Mouse (Mus musculus) CD8-positive naive resting alpha-beta T cell, adult 2 months (primary cell): Measurements from ENCODE around the gene Smarcc1.
A peak's percentile ranks its signal among the peaks of the same experiment; 100 is the strongest.
"Not testable (repeated sequence)": the region's sequence is repeated elsewhere in the genome, so short reads cannot be mapped to it uniquely, and the experiment has no call there.

Experiments
- DNase-seq, 2 experiments: peaks; one replicate each; pipeline ENCODE4 v3.0.0; 2022; ENCODE audit warnings: low read depth in 2 of 2, low spot score in 2 of 2

The Smarcc1 gene

DNA sequence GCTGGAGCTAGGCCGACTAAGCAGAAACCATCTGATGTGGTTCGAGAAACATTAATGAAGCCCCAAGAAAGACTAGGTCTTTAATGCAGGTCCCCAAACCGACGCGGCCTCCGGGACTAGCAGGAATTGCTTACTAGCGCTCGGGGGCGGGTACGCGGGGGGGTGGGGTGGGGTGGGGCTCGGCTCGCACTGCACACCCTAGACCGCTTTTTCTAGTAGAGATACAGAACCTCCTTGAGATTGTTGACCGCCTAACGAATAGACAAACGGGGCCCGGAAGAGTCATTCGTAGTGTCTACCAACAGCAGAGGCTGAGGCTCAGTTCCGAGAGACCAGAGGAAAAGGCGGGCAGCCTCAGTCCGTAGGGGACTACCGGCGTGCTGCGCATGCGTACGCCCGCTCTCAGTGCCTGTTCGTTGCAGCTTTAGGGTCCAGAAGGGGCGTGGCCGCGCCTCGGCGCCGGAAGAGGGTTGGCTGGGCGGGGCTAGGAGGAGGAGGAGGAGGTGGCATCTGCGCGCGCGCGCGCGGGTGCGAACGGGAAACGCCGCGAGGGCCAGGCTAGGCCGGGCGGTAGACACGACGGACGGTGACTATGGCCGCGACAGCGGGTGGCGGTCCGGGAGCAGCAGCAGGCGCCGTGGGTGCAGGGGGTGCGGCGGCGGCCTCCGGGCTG lies 14.2 kb downstream of the Smarcc1 start:
- DNase-seq, result peak; percentile 97 to 98

DNA sequence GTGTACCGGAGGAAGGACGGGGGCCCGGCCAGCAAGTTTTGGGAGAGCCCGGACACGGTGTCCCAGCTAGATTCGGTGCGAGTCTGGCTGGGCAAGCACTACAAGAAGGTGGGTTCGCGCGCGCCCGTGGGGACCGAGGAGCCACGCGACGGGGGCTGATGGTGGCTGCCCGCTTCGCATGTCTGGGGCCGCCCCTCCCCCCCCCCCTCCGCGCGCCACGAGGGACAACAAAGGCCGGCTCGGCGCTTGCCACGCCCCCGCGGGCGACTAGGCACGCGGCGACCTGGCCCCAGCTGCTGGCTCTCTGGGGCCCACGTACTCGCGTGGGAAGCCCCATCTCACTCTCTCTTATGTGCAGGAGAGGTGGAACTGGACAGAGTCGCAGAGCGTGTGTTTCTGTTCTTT lies 14.7 kb downstream of the Smarcc1 start:
- DNase-seq, result peak in 1 of 2 experiments; percentile 32

DNA sequence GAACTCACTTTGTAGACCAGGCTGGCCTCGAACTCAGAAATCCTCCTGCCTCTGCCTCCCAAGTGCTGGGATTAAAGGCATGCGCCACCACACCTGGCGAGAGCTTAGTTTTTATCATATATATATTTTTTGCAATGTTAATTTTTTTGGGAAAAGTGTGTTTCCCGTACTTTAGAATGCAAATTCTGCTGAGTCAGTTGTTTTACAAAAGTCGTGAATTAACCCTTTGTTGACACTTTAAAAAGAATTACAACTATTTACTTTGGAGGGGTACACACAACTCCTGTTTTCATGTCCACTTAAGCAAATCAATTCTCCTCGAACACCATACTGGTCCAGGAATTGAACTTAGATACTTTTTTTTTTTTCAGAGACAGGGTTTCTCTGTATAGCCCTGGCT lies 15.4 kb downstream of the Smarcc1 start:
- no peak for DNase-seq

DNA sequence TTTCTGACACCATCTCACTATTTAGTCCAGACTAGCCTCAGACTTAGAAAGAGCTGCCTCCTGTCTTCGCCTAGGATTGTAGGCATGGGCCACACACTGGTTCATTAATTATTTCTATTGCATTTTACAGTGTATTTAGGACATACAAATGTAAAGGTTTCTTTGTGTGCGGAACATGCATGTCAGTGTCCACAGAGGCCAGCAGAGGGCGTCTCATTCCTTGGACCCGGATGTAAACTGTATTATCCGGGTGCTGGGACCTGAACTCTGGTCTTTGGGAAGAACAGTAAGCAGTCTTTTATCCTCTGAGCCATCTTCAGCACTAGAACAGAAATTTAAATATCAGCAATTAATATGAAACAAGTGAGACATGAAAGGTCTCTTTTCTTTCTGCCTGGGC lies 16.7 kb downstream of the Smarcc1 start:
- DNase-seq, result no peak

DNA sequence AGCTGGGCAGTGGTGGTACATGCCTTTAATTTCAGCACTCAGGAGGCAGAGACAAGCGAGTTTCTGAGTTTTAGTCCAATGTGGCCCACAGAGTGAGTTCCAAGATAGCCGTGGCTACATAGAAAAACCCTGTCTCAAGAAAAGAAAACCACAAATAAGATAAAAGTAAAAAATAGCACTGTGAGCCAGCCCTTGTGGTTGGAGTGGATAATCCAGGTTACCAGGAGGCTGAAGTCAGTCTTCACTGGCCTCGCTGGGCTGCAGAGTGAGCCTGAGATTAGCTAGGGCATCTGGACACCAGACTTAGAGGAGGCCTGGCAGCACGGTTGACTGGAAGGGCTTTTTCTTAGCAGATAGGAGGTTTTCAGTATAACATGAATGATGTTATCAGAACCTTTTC lies 21.6 kb downstream of the Smarcc1 start:
- DNase-seq, result no peak

DNA sequence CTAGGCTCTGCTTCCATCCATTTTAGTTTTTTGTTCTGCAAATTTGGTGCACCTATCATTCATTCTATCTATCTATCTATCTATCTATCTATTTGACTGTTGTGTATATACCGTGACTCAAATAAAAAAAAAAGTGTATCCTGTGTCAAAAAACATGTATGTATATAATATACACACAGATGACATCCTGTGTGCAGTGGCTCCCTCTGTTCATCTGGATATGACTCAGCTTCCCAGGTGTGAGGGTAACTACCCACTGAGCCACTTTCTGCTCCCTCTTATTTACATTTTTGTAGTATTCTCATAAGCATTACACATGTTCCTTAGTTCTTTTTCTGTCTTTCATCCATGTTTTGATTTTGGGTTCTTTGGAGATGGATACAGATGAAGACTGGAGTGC lies 24.6 kb downstream of the Smarcc1 start:
- no peak for DNase-seq

DNA sequence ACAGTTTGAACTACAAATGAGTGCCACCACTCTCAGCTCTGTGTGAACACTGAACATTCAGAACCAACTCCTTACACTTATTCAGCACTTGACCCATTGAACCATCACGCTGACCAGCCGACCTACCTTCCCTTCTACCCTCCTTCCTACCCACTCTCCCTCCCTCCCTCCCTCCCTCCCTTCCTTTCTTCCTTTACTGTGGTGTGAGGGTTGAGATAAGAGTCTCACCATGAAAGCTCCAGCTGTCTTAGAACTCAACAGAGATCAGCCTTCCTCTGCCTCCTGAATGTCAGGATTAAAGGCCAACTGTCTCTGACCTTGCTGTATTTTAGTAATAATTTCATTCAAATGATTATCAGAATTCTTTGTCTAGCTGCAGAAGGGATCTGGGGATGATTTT lies 31.1 kb downstream of the Smarcc1 start:
- no peak for DNase-seq

DNA sequence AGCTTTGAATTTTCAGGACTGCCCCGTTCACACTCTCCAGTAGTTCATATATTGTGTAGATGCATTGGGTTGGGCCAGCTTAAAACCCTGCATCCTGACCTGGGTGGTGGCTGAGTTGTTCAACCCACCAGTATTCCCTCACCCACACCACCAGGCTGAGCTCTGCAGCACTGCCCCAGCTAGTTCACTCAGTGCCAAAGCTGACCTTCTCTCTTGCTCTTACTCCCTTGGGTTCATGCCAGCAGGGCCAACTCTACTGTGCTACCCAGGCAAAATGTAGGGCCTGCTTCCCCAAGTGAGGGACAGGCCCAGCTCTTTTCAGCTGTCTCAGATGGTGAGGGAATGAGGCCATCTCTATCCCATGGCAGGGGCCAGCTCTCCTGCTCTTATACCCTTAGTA lies 41.5 kb downstream of the Smarcc1 start:
- no peak for DNase-seq

DNA sequence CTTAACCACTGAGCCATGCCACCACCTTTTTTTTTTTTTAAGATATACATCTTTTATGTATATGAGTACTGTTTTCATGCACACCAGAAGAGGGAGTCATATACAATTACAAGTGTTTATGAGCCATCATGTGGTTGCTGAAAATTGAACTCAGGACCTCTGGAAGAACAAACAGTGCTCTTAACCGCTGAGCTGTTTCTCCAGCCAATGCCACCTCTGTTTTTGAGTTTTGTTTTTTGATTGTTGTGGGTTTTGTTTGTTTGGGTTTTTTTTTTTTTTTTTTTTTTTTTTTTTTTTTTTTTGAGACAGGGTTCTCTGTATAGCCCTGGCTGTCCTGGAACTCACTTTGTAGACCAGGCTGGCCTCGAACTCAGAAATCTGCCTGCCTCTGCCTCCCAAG lies 43.0 kb downstream of the Smarcc1 start:
- DNase-seq, result not testable (repeated sequence)

DNA sequence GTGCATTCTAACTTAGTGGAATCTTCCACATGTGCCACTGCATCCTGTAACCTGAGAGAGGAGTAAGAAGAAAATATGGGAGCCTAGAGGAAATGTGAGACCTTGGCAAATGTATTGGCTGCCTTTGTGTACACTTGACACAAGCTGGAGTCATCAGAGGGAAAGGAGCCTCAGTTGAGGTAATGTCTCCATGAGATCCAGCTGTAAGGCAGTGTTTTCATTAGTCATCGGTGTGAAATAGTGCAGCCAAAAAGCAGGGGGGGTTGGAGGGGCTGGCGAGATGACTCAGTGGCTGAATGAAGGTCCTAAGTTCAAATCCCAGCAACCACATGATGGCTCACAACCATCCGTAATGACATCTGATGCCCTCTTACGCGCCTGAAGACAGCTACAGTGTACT lies 44.9 kb downstream of the Smarcc1 start:
- DNase-seq, result no peak

DNA sequence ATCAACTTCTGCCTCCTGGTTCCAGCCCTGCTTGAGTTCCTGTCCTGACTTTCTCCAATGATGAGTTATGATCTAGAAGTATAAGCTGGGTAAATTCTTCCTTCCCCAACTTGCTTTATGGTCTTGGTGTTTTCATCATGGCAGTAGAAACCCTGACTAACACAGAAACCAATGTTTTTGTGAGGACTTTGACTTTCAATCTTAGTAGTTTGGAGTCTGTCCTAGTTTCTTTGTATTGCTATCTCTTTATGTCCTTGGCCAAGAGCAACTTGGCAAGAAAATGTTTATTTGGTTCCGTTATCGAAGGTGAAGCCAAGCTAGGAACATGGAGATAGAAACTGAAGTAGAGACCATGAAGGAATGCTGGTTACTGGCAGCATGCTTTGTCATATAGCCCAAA lies 45.6 kb downstream of the Smarcc1 start:
- DNase-seq, result no peak

DNA sequence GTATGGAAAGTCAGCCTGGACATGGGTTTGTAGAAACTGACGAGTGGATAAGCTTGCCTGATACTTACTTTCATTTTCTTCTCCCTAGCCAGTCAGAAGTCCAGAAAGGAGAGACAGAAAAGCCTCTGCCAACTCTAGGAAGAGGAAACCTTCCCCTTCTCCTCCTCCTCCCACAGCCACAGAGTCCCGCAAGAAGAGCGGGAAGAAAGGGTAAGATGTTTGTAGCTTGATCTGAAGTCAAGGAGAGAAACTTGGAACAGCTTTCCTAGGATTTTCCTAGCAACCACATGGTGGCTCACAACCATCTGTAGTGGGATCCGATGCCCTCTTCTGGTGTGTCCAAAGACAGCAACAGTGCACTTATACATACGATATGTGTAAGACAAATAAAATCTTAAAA lies 53.4 kb downstream of the Smarcc1 start:
- DNase-seq, result no peak

DNA sequence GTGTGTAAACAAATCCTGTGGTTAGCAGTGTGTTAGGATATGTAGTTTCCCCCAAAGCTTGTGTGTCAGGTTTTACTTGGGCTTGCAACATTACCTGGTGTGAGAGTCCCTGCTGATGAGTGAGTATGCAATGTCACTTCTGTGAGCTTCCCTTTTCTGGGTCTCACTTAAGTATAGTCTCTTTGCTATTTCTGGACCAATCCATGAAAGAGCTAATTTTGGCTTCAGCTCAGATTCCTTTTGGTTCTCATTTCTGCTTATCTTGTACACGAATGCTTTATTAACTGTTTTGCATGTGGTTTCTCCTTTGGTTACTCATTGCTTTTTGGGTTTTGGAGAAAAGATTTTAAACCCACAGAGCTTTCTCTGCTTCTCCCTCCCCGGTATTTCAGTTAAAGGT lies 82.4 kb downstream of the Smarcc1 start:
- no peak for DNase-seq

DNA sequence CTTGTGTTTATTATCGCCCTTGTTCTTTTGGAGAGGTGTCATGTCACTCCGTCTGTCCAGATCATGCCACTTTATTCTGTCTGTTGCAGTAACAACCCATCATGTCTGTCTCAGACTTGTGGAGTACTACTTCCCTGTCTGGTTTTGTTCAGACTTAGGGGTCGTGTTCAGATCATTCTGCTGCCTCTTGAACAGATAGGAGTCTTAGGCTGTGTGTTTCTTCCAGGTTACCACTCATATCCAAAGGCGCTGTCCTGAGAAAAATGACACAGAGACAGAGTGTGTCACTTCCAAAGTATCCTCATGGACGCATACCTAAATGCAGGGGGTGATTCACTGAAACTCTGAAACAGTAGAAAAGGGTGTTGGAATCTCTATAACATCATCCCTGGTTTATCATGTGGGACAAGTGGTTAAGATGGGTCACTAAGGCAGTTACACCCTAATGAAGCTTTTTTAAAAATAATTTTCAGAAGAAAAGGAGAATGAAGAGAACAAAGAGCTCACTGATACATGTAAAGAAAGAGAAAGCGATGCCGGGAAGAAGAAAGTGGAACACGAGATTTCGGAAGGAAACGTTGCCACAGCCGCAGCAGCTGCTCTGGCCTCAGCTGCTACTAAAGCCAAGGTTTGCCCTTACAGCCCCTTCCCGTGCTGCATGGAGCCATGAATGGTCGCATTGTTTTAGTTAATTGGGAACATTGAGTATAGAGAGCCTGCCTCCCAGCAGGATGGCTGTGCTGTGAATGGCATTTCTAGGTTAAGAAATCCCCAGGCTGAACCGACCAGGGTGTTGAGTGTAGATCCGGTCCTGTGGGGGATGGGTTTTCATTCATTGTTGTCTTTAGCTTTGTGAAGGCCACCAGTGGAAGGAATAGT lies 88.3 kb downstream of the Smarcc1 start:
- no peak for DNase-seq

DNA sequence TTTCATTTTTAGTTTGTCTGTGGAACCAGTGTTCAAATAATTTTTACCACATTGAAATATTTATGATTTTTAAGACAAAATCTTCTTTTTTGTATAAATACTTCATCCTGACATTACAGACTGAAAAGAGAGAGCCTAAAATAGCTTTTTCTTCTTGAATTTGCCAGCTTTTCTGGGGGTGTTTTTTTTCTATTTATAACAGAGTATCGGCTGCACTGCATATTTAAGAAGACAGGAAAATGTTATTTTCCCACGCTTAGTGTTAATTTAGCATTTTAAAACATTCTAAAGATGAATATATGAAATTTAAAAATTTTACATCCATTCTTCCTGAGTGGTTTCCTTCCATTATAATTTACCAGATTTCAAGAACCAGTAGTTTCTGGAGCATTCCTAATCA lies 88.9 kb downstream of the Smarcc1 start:
- no peak for DNase-seq

DNA sequence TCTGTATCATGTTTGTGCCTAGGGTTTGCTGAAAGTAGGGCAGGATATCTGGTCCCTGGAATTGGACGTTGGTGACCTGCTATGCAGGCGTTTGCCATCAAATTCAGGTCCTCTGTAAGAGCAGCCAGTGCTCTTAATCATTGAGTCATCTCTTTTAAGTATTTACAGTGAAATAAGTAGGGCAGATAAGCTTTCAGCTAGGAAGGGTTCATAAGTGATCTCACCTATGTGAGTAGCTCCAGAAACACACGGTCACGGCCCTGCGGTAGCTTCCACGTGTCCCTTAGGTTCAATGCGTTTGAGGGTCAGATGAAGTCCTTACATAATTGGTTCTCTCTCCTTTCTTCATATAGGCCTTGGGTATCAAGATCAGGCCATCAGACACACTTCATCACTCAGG lies 90.8 kb downstream of the Smarcc1 start:
- no peak for DNase-seq

DNA sequence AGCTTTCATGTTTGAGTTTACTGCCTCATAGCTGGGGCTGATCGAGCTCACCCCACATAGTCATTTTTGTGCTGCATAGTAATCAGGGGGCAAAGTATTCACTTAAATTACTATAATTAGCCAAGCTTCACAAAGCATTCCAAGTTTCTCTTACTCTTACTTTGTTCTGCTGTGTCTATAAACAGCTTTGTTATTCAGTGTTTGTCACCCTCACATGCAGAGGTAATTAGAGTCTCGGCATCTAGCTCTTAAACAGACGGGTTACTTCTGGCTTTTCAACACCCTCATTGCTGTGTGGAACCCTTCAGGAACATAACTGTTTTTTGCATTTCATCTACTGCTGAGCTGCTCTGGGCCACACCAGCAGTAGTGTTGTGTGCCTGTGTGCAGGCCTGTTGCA lies 91.5 kb downstream of the Smarcc1 start:
- DNase-seq, result no peak

DNA sequence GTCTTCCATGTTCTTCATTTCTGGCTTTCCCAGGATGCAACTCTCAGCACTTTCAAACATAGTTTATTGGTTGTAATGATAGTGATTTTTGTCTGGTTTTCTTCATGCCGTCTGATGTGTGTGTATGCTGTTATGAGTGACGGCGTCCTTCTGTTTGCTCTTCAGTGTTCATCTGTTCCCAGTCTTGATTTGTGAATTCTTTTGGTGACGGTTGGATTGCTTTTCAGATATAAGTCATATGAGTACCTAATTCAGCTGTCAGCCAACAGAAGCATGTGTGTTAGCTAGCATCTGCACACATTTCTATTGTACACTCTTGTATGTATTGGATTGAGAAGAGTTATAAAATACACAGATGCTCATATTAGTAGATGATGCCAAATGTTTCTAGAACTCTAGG lies 106.8 kb downstream of the Smarcc1 start:
- DNase-seq, result no peak

DNA sequence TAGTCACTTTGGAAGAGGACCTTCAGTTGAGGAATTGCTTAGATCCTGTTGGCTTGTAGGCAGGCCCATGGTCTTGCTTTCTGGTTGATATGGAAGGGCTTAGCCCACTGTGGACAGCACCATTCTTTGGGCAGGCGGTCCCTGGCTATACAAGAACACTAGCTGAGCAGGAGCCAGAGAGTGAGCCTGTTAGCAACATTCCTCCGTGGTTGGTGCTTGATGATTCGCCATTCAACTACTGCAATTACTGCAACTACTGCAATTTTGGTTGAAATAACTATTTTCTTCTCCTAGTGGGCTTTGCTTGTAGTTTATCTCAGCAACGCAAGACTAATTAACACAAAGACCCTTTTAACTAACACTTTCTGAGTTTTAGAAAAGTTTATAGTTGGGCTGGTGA lies 108.7 kb downstream of the Smarcc1 start:
- DNase-seq, result no peak

DNA sequence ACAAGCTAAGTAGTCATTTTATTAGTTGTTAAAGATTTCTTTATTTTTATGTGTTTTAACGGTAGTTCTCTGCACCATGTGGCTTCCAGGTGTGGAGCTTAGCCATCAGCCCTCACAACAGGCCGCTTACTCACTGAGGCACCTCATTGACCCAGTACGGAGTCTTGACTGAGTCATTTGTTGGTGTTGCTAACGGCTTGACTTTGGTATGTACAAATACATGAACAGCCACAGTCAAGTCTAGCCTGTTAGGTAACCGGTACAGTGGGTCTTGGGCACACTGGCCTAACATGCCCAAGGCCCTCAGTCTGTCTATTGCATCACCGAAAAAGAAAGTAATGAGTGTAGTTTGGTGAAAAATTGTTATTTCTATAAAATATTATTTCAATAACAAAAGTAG lies 111.2 kb downstream of the Smarcc1 start:
- no peak for DNase-seq

DNA sequence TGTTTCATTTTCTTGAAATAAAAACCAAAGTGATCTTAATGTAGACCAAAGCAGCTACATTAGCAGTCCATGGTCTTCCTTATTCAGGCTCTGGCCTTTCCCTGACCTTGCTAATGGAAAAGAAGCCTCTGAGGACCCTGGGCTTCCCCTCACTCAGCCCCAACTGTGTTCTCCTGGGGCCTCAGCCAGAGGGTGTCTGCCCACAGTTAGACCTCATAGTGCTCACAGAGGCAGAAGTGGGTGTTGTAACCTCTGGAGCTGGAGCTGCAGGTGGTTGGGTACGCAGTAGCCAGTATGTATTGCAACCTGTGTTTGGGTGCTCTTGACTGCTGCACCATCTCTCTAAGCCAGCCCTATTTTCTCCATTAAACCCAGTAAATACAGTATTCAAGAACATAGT lies 111.6 kb downstream of the Smarcc1 start:
- no peak for DNase-seq

DNA sequence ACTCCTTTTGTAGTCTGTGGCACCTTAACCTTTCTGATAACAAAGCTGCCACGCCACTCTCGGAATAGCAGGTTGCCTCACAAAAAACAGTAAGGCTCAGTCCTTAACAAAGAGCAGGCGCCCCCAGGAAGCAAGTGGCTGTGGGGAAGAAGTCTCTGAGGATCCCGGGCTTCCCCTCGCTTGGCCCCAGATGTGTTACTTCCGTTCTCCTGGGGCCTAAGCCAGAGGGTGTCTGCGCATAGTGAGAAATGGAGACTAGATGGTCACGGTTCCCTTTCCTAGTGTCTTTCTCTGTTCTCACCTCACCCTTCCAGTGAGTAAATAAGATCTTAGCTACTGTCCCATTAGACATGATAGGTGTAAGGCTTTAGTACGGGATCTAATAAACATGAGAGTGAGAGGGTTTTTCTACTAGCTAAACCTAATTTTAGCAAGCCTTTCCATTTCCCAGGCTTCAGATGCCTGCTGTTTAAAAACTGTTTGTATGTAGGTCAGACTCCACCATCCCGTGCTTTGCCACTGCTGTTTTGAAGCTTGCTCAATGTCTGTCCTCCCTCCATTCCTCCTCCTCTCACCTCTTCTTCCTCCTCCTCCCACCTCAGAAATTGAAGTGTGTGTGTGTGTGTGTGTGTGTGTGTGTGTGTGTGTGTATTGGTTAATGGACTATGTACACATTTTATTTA lies 112.2 kb downstream of the Smarcc1 start:
- DNase-seq, result no peak
